Mouse (Mus musculus) gastrocnemius, adult 18-20 months (tissue): ENCODE measurements around the gene Efnb2. TPM values are rescaled to one million over a fixed set of nuclear protein-coding genes. Genes with fewer than 3 reads are reported as not detected.

Experiments used
- DNase-seq: peaks from one replicate; pipeline ENCODE4 v3.0.0; 2021; ENCODE audit warnings: low spot score
- total RNA-seq, 2 experiments: library from RNA; stranded (reverse); gene quantifications; 2 replicates each; pipeline ENCODE4 v1.2.3; 2021

Gene Efnb2
- total RNA-seq, 2 experiments from 2014 or later: 3.0 to 6.7 TPM

GRCm38 (mm10) chr8:8656578-8657441, 4.2 kb downstream of the Efnb2 start:
- DNase-seq: no peak

- DNase-seq: no peak
These were observed 5.4 kb downstream of the Efnb2 start for GRCm38 (mm10) chr8:8655346-8656340.

- no peak for DNase-seq
These were observed 7.0 kb downstream of the Efnb2 start for GRCm38 (mm10) chr8:8653906-8654489.

DNA sequence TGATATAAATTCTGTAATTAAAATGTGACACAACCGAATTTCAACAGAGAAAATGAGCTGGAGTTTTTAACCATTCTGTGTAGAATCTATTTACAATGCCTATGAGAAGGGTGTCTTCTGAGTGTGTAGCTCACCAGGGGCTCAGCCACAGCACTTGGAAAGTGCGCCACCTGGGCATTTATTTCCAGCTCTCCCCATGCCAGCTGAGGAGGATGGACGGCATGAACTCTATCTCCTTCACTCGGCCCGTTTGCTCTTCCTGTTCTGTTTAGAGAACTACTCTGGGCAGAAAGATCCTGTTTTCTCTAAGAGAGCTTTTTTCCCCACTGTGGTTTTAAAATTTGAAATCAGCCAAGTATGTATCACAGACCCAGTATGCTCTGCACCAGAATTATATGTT, 7.7 kb downstream of the Efnb2 start:
- DNase-seq: no peak

- no peak for DNase-seq
These were observed 8.7 kb downstream of the Efnb2 start for GRCm38 (mm10) chr8:8652388-8652787.

GRCm38 (mm10) chr8:8649944-8650343, 11.1 kb downstream of the Efnb2 start:
- DNase-seq: peak; percentile 17

- no peak for DNase-seq
These were observed 11.5 kb downstream of the Efnb2 start for GRCm38 (mm10) chr8:8649536-8649935.

DNA sequence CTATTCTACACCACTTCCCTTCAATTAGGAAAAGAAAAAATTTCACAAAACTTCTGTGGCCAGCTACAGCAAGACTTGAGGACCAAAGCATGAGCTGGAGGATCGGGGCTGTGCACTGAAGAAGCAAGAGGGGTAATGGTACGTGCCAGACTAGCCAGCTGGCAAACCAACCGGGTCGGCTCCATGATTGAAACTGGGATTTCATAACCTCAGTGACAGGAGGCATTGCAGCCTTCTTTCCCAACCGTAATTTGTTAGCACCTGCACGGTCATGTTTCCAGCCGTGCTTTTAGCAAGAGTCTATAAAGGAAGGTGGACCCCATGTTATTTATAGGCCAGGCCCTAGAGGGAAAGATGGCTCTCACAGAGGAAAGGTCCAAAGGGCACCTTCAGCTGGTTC, 12.4 kb downstream of the Efnb2 start:
- no peak for DNase-seq

GRCm38 (mm10) chr8:8647824-8648223, 13.2 kb downstream of the Efnb2 start:
- no peak for DNase-seq

- no peak for DNase-seq
These were observed 13.7 kb downstream of the Efnb2 start for GRCm38 (mm10) chr8:8647319-8647718.

DNA sequence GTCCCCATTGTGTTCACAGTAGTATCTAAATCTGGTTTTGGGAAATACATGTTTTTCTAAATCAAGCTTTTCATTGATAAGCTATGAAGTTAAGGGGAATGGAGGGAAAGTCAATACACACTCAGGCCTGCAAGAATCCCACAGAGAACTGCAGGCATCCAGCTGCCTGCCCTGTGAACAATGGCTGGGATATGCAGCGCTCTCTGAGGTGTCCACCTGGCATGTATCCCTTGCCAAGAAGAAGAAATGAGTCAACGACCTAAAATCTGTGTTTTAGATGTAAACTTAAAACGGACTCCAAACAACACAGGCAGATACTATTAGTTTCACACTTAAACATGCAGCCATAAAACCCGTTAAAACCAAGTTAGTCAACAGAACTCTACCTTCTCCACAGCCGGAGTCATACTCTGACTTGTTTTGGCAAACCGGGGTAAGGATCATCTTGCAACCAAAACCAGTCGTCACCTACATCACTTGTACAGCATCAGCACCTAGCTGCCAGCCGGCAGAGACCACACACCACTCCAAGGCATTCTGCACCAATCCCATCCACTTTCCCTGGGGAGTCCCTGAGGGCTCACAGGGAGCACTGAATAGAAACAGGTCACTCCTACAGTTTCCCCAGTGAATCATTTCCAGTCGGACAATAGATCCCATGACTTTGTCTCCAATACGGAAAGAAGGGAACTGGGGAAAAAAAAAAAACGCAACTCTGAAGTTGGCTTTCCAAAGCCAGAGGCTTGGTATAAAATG, 16.7 kb downstream of the Efnb2 start:
- no peak for DNase-seq

- DNase-seq: no peak
These were observed 20.8 kb downstream of the Efnb2 start for GRCm38 (mm10) chr8:8640264-8640588.

DNA sequence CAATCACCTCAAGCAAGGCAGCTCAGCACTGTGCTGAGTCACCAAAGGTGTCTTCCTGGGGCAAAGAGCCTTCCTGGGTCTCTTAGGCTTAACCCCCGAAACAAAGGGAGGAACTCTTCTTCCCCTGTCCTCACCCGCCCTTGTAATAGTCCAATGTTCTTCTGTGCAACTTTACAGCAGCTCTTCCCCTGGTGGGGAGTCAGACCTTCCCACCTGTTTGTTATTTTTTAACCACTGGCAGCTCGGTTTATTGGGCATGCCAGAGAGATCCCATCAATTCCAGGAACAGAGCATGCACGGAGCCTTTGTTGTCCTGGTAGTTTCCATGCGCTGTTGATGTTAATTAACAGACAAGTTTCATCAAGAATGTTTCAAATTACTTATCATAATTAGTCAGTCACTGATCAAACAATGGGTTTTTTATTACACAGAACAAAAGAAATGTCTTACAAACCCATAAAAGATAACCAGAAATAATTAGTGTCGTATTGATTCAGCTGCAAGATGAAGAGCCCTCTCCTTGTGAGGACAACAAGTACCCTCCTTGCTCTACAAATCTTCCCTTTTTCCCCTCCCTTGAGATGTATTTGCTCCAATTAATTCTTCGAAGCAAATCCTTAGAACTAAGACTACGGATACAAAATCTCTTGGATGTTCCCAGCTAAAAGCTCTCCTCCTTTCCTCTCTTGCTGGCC, 21.3 kb downstream of the Efnb2 start:
- DNase-seq: no peak

DNA sequence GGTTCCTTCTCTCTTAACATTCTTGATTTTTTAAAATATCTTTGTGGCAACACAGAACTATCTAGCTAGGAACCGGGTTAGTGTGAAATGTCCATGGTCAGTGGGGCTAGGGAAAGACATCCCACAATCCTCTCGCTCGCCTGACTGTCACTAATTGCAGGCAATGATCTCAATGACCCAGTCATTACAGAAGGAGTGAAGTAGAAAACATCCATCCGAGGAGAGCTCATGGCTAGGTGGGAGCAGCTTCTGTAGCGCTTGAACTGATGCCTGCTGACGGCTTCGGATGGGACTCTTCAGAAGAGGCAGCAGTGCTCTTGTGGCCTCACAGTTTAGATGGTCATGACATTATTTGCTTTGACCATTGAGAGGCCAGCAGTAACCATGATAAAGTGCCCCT, 29.6 kb downstream of the Efnb2 start:
- no peak for DNase-seq

GRCm38 (mm10) chr8:8624017-8624416, 37.0 kb downstream of the Efnb2 start:
- no peak for DNase-seq

GRCm38 (mm10) chr8:8623486-8623885, 37.6 kb downstream of the Efnb2 start:
- no peak for DNase-seq

- no peak for DNase-seq
These were observed 38.6 kb downstream of the Efnb2 start for GRCm38 (mm10) chr8:8622476-8622875.

GRCm38 (mm10) chr8:8622031-8622430, 39.0 kb downstream of the Efnb2 start:
- no peak for DNase-seq

GRCm38 (mm10) chr8:8621236-8621917, 39.7 kb downstream of the Efnb2 start:
- no peak for DNase-seq

GRCm38 (mm10) chr8:8620536-8620935, 40.5 kb downstream of the Efnb2 start:
- DNase-seq: no peak
